In genomic region chrX:169969765-169970164, GRCm38 (mm10) we compare ENCODE assay signal across 8 mouse cellular contexts. TPM values are rescaled to one million over a fixed set of nuclear protein-coding genes. Genes with fewer than 3 reads are reported as not detected.
A peak's percentile ranks its signal among the peaks of the same experiment; 100 is the strongest.
DNase-seq lines count a peak whose midpoint lies in the region; ATAC-seq lines count a peak whose summit lies in the region.
"Not testable (repeated sequence)": the region's sequence is repeated elsewhere in the genome, so short reads cannot be mapped to it uniquely, and the experiment has no call there.

No protein-coding gene starts in this region.

- not testable (repeated sequence) for H3K4me1 ChIP-seq in embryonic facial prominence, embryonic 11.5 days (ENCODE audit: control insufficient read depth, insufficient read depth, low read length); heart, embryonic 12.5 days (replicated peaks); intestine, embryonic 15.5 days (replicated peaks); liver, embryonic 11.5 days (replicated peaks; ENCODE audit: control insufficient read depth, insufficient read depth, low read length); midbrain, embryonic 14.5 days (ENCODE audit: control insufficient read depth, insufficient read depth, low read length)

- H3K4me2 ChIP-seq in embryonic facial prominence, embryonic 11.5 days (ENCODE audit: low read depth, low read length); heart, embryonic 12.5 days; intestine, embryonic 15.5 days (replicated peaks); liver, embryonic 11.5 days; midbrain, embryonic 14.5 days (ENCODE audit: low read length): not testable (repeated sequence)

- not testable (repeated sequence) for H3K9me3 ChIP-seq in embryonic facial prominence, embryonic 11.5 days (replicated peaks; ENCODE audit: control insufficient read depth, low read length); intestine, embryonic 15.5 days; liver, embryonic 11.5 days (ENCODE audit: control insufficient read depth, low read length); midbrain, embryonic 14.5 days (ENCODE audit: control insufficient read depth, low read length)
- H3K9me3 ChIP-seq in heart, embryonic 12.5 days (replicated peaks): peaks cover 26% of the 10 kb centered on the region

- not testable (repeated sequence) for H3K4me3 ChIP-seq in embryonic facial prominence, embryonic 11.5 days (ENCODE audit: low read depth, low read length); heart, embryonic 12.5 days; intestine, embryonic 15.5 days (replicated peaks); liver, embryonic 11.5 days (ENCODE audit: low read depth, low read length); midbrain, embryonic 14.5 days (replicated peaks; ENCODE audit: low read depth, low read length)

- ATAC-seq in embryonic facial prominence, embryonic 11.5 days (replicated peaks; ENCODE audit: insufficient number of reproducible peaks, low FRiP score, low TSS enrichment, low read depth): 0 out of 2 replicates have a peak, but pooled peaks have one; percentile 31
- ATAC-seq in heart, embryonic 12.5 days (ENCODE audit: insufficient number of reproducible peaks, low FRiP score): peak; percentile 9; the same call in 1 of the 2 replicates
- ATAC-seq in intestine, embryonic 15.5 days: peak; percentile 15; the same call in 1 of the 2 replicates
- ATAC-seq in liver, embryonic 11.5 days (replicated peaks; ENCODE audit: low FRiP score): peak; percentile 36; the same call in 1 of the 2 replicates
- peak; percentile 46; the same call in 1 of the 2 replicates for ATAC-seq in midbrain, embryonic 14.5 days (ENCODE audit: low FRiP score, low TSS enrichment)

- not testable (repeated sequence) for H3K9ac ChIP-seq in embryonic facial prominence, embryonic 11.5 days (replicated peaks; ENCODE audit: low read length); heart, embryonic 12.5 days; intestine, embryonic 15.5 days; liver, embryonic 11.5 days (ENCODE audit: low read depth, low read length); midbrain, embryonic 14.5 days (replicated peaks; ENCODE audit: low read length)

- WGBS in embryonic facial prominence, embryonic 11.5 days: 93% methylated on average over 3 of the region's 3 CpGs
- 76% methylated on average over 3 of the region's 3 CpGs for WGBS in heart, embryonic 12.5 days
- WGBS in intestine, embryonic 15.5 days: 85% methylated on average over 3 of the region's 3 CpGs
- 83% methylated on average over 3 of the region's 3 CpGs for WGBS in liver, embryonic 11.5 days
- WGBS in midbrain, embryonic 14.5 days: 89% methylated on average over 3 of the region's 3 CpGs

- H3K36me3 ChIP-seq in embryonic facial prominence, embryonic 11.5 days (replicated peaks; ENCODE audit: control insufficient read depth, insufficient read depth, low read depth, low read length); intestine, embryonic 15.5 days; liver, embryonic 11.5 days (ENCODE audit: control insufficient read depth, insufficient read depth, low read length); midbrain, embryonic 14.5 days (ENCODE audit: control insufficient read depth, insufficient read depth, low read length): not testable (repeated sequence)
- peaks cover 25% of the 10 kb centered on the region; the same call in 1 of the 2 replicates for H3K36me3 ChIP-seq in heart, embryonic 12.5 days

- not testable (repeated sequence) for H3K27me3 ChIP-seq in embryonic facial prominence, embryonic 11.5 days (ENCODE audit: control insufficient read depth, insufficient read depth, low read length); heart, embryonic 12.5 days (replicated peaks); intestine, embryonic 15.5 days (replicated peaks); liver, embryonic 11.5 days (replicated peaks; ENCODE audit: control insufficient read depth, insufficient read depth, low read length); midbrain, embryonic 14.5 days (ENCODE audit: control insufficient read depth, insufficient read depth, low read length)

- peak; percentile 37 for DNase-seq in 416B (ENCODE audit: low read depth)
- DNase-seq in c-Kit-negative CD71-positive TER-119-positive erythroid progenitor cells, embryonic 14.5 days (ENCODE audit: low read depth, low spot score): peak; percentile 9
- DNase-seq in embryonic facial prominence, embryonic 11.5 days (ENCODE audit: low spot score); midbrain, embryonic 14.5 days: not testable (repeated sequence)
- DNase-seq in liver, embryonic 11.5 days (ENCODE audit: low spot score): peak; percentile 36
- DNase-seq in retina, postnatal 1 day: peak; percentile 8

- H3K27ac ChIP-seq in embryonic facial prominence, embryonic 11.5 days (replicated peaks; ENCODE audit: low read depth, low read length); heart, embryonic 12.5 days (ENCODE audit: poor library complexity, severe bottlenecking); intestine, embryonic 15.5 days; liver, embryonic 11.5 days (ENCODE audit: low read depth, low read length); midbrain, embryonic 14.5 days (replicated peaks; ENCODE audit: low read depth, low read length): not testable (repeated sequence)

RNA-seq across cellular contexts. Expression of gene Gm21887, which starts 39.7 kb away (rescaled TPM):
- polyA plus RNA-seq in embryonic facial prominence, embryonic 11.5 days (2014; fragmentation: Nextera tagmentation; extraction: Ambion mirVana): 154 and 162 TPM in 2 replicates
- polyA plus RNA-seq in heart, embryonic 12.5 days (2016; fragmentation: Nextera tagmentation; extraction: Ambion mirVana): 121 and 171 TPM in 2 replicates
- 123 and 168 TPM in 2 replicates for polyA plus RNA-seq in intestine, embryonic 15.5 days (2015; fragmentation: Nextera tagmentation; extraction: Ambion mirVana)
- 217 and 306 TPM in 2 replicates for polyA plus RNA-seq in liver, embryonic 11.5 days (2014; fragmentation: Nextera tagmentation; extraction: Ambion mirVana)
- polyA plus RNA-seq in midbrain, embryonic 14.5 days (2014; fragmentation: Nextera tagmentation; extraction: Ambion mirVana): 126 and 339 TPM in 2 replicates
